Mouse (Mus musculus): ENCODE measurements around the gene Coro2a.

GRCm38 (mm10) chr4:46578228-46578627, 23.8 kb downstream of the Coro2a start:
- no peak for TF ChIP-seq POLR2A (IDR thresholded peaks at IDR 0.05; ENCODE audit: borderline replicate concordance, extremely low read depth, insufficient read depth, insufficient read length, poor library complexity, severe bottlenecking)
- no peak for TF ChIP-seq CTCF (IDR thresholded peaks at IDR 0.05; ENCODE audit: borderline replicate concordance, extremely low read depth, insufficient read depth, insufficient read length)
